Mouse (Mus musculus): ENCODE results near the gene Usf3.

- TF ChIP-seq CTCF (IDR thresholded peaks at IDR 0.05; ENCODE audit: borderline replicate concordance, extremely low read depth, insufficient read depth, insufficient read length) (no peak), POLR2A (IDR thresholded peaks at IDR 0.05; ENCODE audit: borderline replicate concordance, extremely low read depth, insufficient read depth, insufficient read length, poor library complexity, severe bottlenecking) (no peak)
Observed at GRCm38 (mm10) chr16:44176511-44176910, 3.5 kb downstream of the Usf3 start.
